Mouse (Mus musculus) mature B cell (primary cell): Measurements from ENCODE around the gene Wdr63.

ENCODE experiments used
- in situ Hi-C: fragments of 300-500 bp; cut with MboI; formaldehyde crosslinking; loops from 2 replicates; pipeline ENCODE4 v1.14.3; 2019

Wdr63 gene

GRCm38 (mm10) chr3:146107921-146108571 is at the start of gene Wdr63:
TSS of gene Wdr63 (minus strand) at chr3:146108130.
- in situ Hi-C loops: no loop called here

DNA sequence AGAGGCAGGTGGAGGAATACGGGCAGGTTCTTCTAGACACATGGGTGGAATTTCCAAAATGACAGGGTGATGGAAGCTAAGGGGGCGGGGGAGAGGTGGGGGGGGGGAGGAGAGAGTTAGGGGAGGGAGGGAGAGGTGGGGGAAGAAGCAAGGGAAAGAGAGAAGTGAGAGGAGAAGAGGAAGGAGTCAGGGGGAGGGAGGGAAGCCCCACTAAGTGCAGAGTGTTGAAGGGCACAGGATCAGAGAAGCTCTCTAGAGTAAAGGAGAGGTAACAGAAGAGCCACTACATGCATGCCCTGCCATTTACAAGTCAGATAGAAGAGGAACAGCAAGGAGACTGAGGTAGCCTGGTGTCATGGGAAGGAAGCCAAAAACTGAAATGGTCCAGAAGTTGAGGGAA is 48.9 kb upstream of the Wdr63 start:
- in situ Hi-C loops: no loop called here

DNA sequence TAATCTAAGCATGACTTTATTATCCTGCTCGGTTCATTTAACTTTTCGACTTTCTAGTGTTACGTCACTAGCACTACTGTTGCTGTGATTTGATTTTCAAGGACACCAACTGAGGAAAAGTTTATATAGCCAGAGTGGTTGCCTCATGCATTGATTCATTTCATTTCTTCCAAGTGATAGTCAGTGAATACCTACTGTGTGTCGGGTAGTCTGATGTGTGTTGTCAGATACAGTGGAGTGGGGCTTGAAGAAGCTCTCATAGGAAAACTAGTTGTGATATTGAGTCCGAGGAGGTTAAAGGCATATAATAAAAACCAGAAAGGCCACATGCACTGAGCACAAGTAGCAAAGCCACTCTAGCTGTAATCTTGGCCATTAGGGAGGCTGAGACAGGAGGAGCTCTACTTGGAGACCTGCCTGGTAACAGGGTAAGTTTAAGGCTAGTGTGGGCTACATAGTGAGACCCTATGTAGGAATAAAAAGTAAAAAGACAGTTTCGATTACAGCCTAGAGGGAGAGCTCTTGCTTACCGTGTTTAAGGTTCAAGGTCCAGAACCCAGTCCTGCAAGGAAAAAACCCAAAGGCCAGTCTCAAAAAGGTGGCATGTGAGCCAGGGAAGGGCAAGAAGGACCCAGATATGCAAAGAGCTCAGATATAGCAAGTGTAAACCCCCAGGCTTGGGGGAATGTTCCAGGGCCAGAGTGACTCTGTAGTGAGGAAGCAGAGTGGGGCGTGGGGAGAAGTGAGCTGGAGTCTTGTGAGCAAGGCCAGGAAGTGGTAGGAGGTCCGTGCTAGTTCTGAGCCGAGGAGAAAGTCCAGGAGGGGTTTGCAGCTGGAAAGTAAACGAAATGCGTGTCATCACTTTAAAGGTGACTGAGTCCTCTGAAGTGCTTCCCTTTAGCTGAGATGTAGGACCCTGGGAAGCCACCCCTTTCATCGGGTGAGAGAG is 48.0 kb upstream of the Wdr63 start:
- in situ Hi-C loops: no loop called here

GRCm38 (mm10) chr3:146153862-146154611 is 46.1 kb upstream of the Wdr63 start:
- in situ Hi-C loops: no loop called here

DNA sequence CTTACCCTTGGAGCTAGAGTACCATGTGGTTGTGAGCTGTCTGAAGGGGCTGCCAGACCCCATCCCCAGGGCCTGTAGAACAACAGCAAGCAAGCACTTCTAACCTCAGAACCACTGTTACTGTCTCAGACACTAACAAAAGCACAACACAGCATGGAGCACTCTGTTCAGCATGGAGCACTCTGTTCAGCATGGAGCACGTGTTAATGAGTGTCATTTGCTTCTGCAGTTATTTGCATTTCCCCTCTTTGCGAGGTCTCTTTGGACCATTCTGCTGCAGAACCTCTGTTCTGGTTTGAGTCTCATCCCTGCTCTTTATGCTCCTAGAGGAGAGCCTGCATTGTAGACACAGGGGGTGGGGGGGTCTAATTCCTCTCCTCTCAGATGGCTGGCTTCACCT is 45.0 kb upstream of the Wdr63 start:
- in situ Hi-C loops: no loop called here

- in situ Hi-C loops: no loop called here
Observed at GRCm38 (mm10) chr3:146152348-146152747, 44.4 kb upstream of the Wdr63 start.

GRCm38 (mm10) chr3:146151755-146152154 is 43.8 kb upstream of the Wdr63 start:
- in situ Hi-C loops: no loop called here

DNA sequence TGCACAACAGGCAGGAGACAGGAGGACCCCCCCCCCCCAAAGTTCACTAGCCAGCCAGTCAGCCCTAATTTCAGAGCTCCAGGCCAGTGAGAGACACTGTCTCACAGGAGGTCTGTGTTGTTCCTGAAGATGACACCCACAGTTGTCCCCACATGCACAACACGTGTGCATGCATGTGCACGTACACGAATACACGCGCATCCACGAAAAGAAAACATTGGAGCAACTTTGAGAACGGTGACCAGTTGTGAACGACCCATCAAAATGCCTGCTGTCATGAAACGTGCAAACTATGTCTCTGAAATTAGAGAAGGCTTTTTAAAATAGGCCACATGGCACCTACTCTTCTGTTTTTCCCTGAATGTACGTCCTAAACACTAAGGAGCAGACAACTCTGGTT is 43.4 kb upstream of the Wdr63 start:
- in situ Hi-C loops: no loop called here

GRCm38 (mm10) chr3:146150560-146150959 is 42.6 kb upstream of the Wdr63 start:
- in situ Hi-C loops: no loop called here

DNA sequence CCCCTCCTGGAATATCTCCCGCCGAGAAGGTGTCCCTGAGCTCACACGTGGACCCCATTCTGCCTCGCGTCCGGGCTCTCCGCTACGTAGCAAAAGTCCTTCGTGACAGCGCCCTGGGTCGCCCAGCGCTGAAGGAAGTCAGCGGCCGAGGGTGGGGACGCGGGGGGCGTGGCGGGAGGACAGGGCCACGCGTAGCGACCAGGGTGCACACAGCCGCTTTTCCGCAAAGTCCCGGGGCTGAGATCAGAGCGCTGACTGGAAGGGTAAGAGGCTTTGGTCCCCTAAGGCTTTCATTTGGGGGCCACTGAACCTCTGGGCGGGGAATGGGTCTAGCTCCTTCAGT is 42.1 kb upstream of the Wdr63 start:
- in situ Hi-C loops: no loop called here

GRCm38 (mm10) chr3:146149156-146150057 is 41.5 kb upstream of the Wdr63 start, which contains the start of gene Mcoln2:
TSS of gene Mcoln2 (plus strand) at chr3:146149833.
- in situ Hi-C loops: no loop called here

DNA sequence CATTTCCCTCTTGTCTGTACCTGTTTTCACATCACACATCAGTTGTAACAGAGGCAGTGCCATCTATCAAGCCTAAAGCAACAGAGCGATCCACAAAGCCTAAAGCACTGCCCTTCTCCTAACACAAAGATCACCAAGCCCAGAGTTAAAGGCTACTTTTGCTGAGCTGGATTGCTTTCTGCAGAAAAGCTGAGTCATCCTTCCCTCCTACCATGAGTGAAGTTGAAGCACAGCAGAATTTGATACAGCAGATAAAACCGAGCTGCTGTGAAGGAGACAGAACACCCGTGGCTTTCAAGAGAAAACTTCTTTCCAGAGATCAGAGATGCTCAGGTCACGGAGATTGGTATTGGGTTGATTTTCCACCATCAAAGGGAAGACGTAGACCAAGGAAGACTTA is 38.2 kb upstream of the Wdr63 start:
- in situ Hi-C loops: no loop called here

DNA sequence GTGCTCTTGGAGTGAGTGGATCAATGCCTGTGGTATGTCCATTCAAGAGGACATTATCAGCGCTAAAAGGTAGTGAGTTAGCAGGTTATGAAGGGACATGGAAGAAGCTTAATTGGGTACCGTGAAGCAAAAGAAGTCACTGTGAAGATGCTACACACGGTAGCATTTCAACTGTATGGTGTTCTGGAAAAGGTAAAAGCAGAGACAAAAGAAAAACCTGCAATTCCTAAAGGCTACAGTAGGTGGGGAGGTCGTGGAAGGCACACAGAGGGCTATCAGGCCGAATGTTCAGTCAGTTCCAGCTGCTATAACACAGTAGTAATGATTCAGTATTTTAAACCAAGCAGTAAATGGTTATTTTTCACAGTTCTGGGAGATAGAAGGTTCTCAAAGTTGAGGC is 37.6 kb upstream of the Wdr63 start:
- in situ Hi-C loops: no loop called here

DNA sequence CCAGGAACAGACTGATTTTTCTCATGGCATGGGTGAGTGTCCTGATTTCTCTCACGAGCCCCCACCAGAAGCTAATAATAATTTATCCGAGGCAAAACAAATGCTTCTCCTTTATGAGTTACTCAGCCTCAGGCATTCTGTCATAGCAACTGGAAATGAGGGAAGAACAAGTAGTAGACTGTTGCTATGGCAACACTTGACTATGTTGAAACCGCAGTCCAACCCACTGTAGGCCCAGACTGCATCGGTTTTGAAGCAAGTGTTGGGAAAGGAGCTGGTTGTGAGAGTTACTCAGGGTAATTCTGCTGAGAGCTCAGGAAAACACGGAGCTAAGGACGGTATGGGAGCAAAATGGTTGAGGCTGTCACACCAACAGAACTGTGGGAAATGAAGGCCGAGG is 34.6 kb upstream of the Wdr63 start:
- in situ Hi-C loops: no loop called here

- in situ Hi-C loops: no loop called here
Observed at GRCm38 (mm10) chr3:146140276-146140675, 32.3 kb upstream of the Wdr63 start.

- in situ Hi-C loops: no loop called here
Observed at GRCm38 (mm10) chr3:146136422-146136821, 28.5 kb upstream of the Wdr63 start.

DNA sequence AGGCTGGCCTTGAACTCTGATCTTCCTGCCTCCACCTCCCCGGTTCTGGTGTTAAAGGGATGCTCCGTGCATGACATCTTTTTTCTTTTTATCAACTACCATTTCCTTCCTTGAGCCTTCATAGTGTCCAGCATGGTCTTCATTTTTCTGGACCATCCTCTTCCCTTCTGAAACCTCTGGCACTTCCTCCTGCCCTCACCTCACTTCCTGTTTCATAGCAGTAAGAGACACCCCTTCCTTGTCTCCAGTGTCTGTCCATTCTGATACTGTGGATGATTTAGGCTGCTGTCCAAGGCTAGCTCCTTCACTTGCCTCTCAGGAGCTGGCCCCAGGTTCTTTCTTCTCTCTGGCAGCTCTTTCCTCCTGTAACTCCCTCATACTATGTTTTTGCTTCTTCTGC is 27.5 kb upstream of the Wdr63 start:
- in situ Hi-C loops: no loop called here

GRCm38 (mm10) chr3:146134834-146135233 is 26.9 kb upstream of the Wdr63 start:
- in situ Hi-C loops: no loop called here

GRCm38 (mm10) chr3:146127205-146127604 is 19.3 kb upstream of the Wdr63 start:
- in situ Hi-C loops: no loop called here

- in situ Hi-C loops: no loop called here
Observed at GRCm38 (mm10) chr3:146123464-146123825, 15.5 kb upstream of the Wdr63 start.

GRCm38 (mm10) chr3:146122807-146123463 is 15.0 kb upstream of the Wdr63 start:
- in situ Hi-C loops: no loop called here
